Mouse (Mus musculus) megakaryocyte, embryonic 14.5 days (primary cell): ENCODE measurements at regions not wholly inside any gene's neighbourhood (a gene's known extent, or its start where the extent isn't known, plus 50 kb on each side); places are given as distances from the start of the nearest gene placed in this dataset.

Source experiments
- FLI1 ChIP-seq: IDR thresholded peaks from 2 replicates; pipeline ENCODE4 v1.6.1; 2012; ENCODE audit warnings: low read length, inconsistent platforms, mixed read lengths
- GATA1 ChIP-seq: IDR thresholded peaks from 3 replicates; pipeline ENCODE4 v1.6.1; 2012; ENCODE audit warnings: mixed read lengths, low read length, inconsistent platforms, borderline replicate concordance

DNA sequence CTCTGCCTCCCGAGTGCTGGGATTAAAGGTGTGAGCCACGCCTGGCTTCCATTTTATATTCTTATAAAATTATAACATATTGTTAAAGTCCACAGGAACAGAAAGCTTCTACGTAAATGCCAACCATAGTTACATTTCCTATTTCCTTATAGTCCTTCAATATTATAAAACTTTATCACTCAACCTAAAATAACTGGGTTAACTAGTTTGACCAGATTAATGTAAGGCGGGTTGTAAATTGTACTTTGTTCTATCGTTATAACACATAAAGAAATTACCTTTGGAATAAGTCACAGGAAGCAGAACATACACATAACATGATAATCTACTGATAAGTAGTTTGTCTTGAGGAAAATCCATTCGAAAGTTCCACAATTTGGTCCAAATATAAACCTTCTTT is 251.6 kb downstream of the Nfkbiz start:
- TF ChIP-seq GATA1, result no peak
- no peak for TF ChIP-seq FLI1
